Mouse (Mus musculus) kidney, adult 11 months (tissue): ENCODE data around the gene Gm42878.

ENCODE experiments used
- DNase-seq: peaks from one replicate; pipeline ENCODE4 v3.0.0; 2022

Gm42878 gene

DNA sequence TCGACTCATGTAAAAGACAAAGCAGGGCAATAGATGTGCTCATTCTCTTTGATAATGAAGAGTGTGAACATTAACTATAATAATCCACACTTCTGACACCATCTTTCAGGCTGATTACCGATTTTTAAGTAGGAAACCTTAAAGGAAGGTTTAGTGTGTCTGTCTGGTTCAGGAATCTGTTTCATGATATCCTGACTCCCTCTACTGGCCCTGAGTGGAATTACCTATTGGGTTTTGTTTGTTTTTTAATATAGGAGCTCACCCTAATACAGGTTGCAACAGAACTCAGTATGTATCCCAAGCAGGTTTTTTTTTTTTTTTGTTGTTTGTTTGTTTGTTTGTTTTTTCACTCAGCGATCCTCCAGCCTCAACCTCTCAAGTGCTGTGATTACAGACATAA is 67.6 kb downstream of the Gm42878 start:
- DNase-seq, result no peak

DNA sequence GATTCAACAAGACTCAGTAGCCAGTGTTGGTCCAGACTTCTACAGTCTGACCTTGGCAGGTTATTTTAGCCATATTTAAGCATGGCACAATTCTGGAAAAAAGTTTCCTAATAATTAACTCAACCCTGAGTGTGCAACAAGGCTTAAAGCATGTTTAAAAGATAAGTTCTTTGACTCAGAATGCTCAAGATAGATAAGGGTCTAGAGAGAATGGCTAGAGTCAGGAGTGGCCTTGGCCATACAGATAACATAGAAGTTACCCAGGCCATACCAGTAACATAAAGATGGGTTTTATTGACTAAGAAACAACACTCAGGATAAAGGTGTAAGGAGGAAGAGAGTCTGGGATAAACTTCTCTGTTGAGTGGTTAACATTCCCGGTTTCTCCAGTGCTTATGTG is 69.2 kb downstream of the Gm42878 start:
- no peak for DNase-seq

DNA sequence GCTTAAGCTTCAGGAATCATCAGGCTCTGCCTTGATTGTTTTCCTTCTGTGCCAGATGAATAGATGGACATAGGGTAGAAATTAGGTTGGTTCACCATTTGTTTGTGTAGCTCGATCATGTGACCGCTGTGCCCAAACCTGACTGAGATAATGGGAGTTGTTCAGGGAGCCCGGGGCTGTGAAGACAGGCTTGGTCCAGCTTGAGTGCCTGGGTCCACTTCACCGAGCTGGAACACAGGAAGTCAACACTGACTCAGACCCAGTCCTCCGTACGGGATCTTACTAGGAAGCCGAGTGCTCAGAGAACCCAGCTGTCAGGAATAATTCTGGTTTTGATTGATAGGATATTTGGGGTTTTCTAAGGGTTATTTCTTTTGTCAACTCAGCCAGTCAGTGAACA is 70.7 kb downstream of the Gm42878 start:
- peak; percentile 56 for DNase-seq

DNA sequence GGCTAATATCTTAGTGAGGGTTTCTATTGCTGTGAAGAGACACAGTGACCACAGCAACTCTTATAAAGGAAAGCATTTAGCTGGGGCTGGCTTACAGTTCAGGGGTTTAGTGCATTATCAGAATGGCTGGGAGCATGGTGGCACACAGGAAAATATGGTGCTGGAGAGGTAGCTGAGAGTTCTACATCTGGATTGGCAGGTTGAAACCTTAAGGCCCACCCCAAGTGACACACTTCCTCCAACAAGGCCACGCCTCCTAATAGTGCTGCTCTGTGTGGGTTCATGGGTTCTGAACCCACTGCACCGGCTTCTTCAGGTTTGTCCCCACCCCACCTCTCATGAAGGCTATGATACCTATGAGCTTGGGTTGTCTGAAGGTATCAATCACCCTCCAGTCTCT is 72.9 kb downstream of the Gm42878 start:
- no peak for DNase-seq

DNA sequence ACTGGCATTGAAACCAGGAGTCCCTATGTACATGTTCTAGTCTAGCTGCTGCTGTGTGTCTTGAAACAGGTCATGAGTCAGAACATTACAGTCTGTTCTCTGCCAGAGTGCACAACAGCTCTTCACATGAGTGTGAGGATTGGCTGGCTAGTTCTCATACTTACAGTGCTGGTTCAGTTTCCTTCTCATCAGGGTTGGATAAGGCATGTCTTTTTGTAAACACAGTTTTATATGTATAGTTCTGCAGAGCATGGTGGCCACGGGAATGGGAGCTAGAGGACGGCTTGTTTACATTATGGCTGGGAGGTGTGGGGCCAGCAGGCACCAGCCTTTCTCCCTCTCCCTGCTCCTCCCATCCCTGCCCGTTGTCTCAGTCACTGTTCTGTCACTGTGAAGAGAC is 75.7 kb downstream of the Gm42878 start:
- no peak for DNase-seq
